Mouse (Mus musculus) CH12.LX (cell line): ENCODE results near the gene Trim29.

Experiments used
- NRF1 ChIP-seq: IDR thresholded peaks from 2 replicates; pipeline ENCODE4 v1.6.1; 2014; ENCODE audit warnings: low read depth, mild to moderate bottlenecking, inconsistent platforms, low read length, improper control_type of control experiment, moderate library complexity
- POLR2A ChIP-seq: IDR thresholded peaks from 2 replicates; pipeline ENCODE4 v1.6.1; 2011; ENCODE audit warnings: low read depth, mild to moderate bottlenecking, improper control_type of control experiment, low read length
- SIN3A ChIP-seq: IDR thresholded peaks from 2 replicates; pipeline ENCODE4 v1.6.1; 2012; ENCODE audit warnings: low read length, improper control_type of control experiment, inconsistent platforms

- TF ChIP-seq POLR2A, result no peak
- TF ChIP-seq SIN3A, result no peak
- TF ChIP-seq NRF1, result no peak
These were observed 17.6 kb upstream of the Trim29 start for GRCm38 (mm10) chr9:43293058-43293457.
